Mouse (Mus musculus) CD4-positive, CD25-positive, alpha-beta regulatory T cell, adult 2 months (primary cell): ENCODE data around the gene Itln1.
"Not testable (repeated sequence)": the region's sequence is repeated elsewhere in the genome, so short reads cannot be mapped to it uniquely, and the experiment has no call there.

ENCODE experiments used
- DNase-seq: peaks from one replicate; pipeline ENCODE4 v3.0.0-alpha.2; 2012; ENCODE audit warnings: low read depth, low spot score

Gene Itln1

GRCm38 (mm10) chr1:171513760-171514159 is 21.3 kb downstream of the Itln1 start:
- no peak for DNase-seq

GRCm38 (mm10) chr1:171513234-171513633 is 21.9 kb downstream of the Itln1 start:
- peak; percentile 33 for DNase-seq

- DNase-seq = peak; percentile 23
These were observed 30.5 kb downstream of the Itln1 start for GRCm38 (mm10) chr1:171504586-171504985.

- DNase-seq = peak; percentile 79
These were observed 31.4 kb downstream of the Itln1 start for GRCm38 (mm10) chr1:171503592-171504291.

GRCm38 (mm10) chr1:171503250-171503591 is 31.9 kb downstream of the Itln1 start, which contains the start of gene Alyref2:
Gene Alyref2 (plus strand): TSS chr1:171503478.
- peak; percentile 97 for DNase-seq

- DNase-seq = peak; percentile 90
These were observed 32.5 kb downstream of the Itln1 start for GRCm38 (mm10) chr1:171502388-171503249.

GRCm38 (mm10) chr1:171501636-171502080 is 33.4 kb downstream of the Itln1 start:
- DNase-seq = peak; percentile 67

- no peak for DNase-seq
These were observed 34.0 kb downstream of the Itln1 start for GRCm38 (mm10) chr1:171501016-171501610.

GRCm38 (mm10) chr1:171499856-171500255 is 35.2 kb downstream of the Itln1 start:
- DNase-seq = no peak

- DNase-seq = no peak
These were observed 39.7 kb downstream of the Itln1 start for GRCm38 (mm10) chr1:171495371-171495770.

GRCm38 (mm10) chr1:171494241-171494640 is 40.9 kb downstream of the Itln1 start:
- DNase-seq = no peak

GRCm38 (mm10) chr1:171478968-171479367 is 56.1 kb downstream of the Itln1 start:
- DNase-seq = peak; percentile 76

GRCm38 (mm10) chr1:171477758-171478545 is 57.1 kb downstream of the Itln1 start:
- peak; percentile 58 for DNase-seq

GRCm38 (mm10) chr1:171477123-171477522 is 58.0 kb downstream of the Itln1 start:
- no peak for DNase-seq

- DNase-seq = no peak
These were observed 61.0 kb downstream of the Itln1 start for GRCm38 (mm10) chr1:171473920-171474640.

GRCm38 (mm10) chr1:171473506-171473905 is 61.6 kb downstream of the Itln1 start:
- no peak for DNase-seq

- DNase-seq = not testable (repeated sequence)
These were observed 63.2 kb downstream of the Itln1 start for GRCm38 (mm10) chr1:171471941-171472340.

- DNase-seq = no peak
These were observed 63.6 kb downstream of the Itln1 start for GRCm38 (mm10) chr1:171471452-171471851.

- DNase-seq = no peak
These were observed 64.2 kb downstream of the Itln1 start for GRCm38 (mm10) chr1:171470896-171471295.

- DNase-seq = peak; percentile 88
These were observed 64.7 kb downstream of the Itln1 start for GRCm38 (mm10) chr1:171470371-171470871.

GRCm38 (mm10) chr1:171469678-171470077 is 65.4 kb downstream of the Itln1 start:
- DNase-seq = no peak
